Mouse (Mus musculus) cerebellum, postnatal 4 days (tissue): ENCODE results near the gene Rnf215.
"Not testable (repeated sequence)": the region's sequence is repeated elsewhere in the genome, so short reads cannot be mapped to it uniquely, and the experiment has no call there.

ENCODE experiments used
- DNase-seq, 2 experiments: peaks; one replicate each; pipeline ENCODE4 v3.0.0; 2022; ENCODE audit warnings: low spot score in 2 of 2, mixed read lengths in 1 of 2

Rnf215 gene

GRCm38 (mm10) chr11:4134986-4135935, at the start of gene Rnf215:
Gene Rnf215, plus strand, starts transcription at chr11:4135202.
- peak; percentile 84 to 90 for DNase-seq

DNA sequence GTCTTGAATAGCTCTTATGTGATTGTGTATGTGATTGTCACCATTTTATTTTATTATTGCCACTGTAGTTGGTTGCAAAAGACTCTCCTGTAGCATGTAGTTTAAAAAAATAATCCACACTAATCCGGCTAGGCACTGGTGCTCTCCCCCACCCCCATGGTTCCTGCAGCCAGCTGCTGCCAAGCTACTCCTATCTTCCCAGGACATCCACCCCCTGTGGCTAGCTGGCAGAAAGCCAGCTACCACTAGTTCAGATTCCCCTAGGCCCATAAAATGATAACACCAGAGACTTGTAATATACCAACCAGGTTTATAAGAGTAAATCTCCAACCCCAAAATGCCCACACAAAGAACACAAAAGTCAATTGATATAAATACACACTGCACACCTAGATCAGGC, 48.8 kb upstream of the Rnf215 start:
- no peak for DNase-seq

DNA sequence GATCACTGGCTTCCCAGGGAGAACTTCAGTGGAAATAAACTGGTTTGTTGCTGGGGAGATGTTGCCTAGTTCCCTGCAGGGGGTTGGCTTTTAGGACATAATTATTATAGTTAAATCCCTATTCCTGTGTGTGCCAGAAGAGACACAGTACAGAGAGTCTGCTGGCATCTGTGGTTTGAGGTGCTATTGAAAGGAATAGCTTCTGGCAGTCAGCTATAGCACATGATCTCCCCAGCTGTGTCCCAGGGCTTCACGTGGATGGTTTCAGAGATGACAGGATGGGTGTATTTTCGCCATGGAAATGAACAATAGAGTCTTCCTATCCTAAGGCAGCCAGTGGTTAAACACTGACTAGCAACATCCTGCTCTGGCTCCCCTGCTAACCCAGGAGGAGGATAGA, 47.7 kb upstream of the Rnf215 start:
- no peak for DNase-seq

GRCm38 (mm10) chr11:4093459-4094377, 41.3 kb upstream of the Rnf215 start:
- no peak for DNase-seq

DNA sequence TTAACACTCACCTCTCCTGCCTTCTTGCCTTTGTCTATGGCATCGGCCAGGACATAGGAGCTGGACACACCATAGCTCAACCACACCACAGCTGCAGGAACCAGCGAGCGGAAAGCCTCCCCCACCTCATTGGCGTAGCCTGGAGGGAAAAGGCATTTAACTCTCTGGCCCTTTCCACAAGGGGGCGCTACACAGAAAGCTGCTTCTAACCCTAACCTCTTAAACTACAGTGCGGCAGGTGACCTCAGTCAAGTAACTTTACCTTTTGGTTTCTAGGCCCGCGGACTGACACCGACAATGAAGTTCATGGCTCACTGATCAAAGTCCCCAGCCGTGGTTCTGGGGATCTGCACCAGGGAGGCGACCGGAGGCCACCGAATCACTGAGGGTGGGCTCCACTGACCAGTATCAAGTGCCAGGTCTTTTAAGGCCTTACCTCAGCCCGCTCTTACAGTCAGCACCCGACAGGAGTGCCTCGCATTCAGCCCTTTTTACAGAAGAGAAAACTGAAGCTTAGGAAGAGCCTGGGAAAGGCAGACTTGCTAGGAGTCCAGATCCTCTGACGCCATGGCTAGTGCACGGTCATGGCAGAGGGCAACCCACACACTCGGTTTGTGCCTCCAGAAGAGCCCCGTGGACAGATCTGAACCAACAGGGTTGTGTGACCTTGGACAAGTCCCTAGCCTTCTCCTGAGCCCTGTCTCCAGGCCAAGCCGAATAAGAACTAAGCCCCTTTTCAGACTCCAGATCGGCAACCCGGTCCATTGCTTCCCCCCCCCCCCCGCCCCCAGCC, 40.4 kb upstream of the Rnf215 start:
- DNase-seq = peak in 1 of 2 experiments; percentile 58

DNA sequence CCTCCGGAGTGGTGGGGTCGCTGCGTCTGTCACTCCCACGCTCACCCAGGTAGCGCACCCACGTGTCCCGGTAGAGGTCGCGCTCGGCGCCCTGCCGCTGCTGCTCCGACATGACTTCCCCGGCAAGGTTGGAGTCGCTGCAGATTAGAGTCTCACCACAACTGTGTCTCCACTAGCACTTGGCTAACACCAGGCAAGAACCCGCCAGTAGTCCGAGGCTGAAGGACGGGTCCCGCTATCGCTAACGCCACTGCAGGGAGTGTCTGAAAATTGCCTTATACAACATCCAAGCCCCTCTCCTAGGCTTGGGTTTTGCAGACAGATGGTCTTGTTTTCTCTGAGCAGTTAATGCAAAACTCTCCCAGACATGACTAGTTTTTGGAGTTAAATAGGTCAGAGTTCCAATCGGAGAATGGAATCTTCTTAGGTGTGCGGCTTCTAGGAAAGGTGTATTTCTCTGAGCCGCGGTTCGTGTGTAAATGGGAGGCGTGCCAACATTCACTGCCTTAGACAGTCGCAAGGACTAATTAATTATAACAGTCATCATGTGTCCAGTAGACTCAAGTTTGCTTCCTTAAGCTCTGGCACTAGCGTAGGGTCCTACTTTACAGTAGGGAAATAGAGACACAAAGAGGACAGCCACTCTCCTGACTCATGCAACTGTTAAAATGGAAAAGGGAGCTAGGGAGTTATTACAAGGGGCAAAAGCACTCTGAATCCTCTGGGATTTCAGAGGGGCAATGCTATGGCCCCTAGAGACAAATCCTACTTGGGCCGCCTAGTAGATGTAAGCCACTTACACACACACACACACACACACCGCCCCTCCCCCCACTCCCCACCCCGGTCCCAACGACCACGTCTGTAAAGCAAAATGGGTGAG, 39.6 kb upstream of the Rnf215 start, which contains the start of gene Mtfp1:
Gene Mtfp1, minus strand, starts transcription at position 275 of the 883 bp plus-strand sequence.
- DNase-seq = peak in 1 of 2 experiments; percentile 42

- peak; percentile 94 to 96 for DNase-seq
These were observed 38.7 kb upstream of the Rnf215 start for GRCm38 (mm10) chr11:4096054-4096984.

- DNase-seq = peak in 1 of 2 experiments; percentile 23
These were observed 37.8 kb upstream of the Rnf215 start for GRCm38 (mm10) chr11:4097091-4097621.

- DNase-seq = no peak
These were observed 36.9 kb upstream of the Rnf215 start for GRCm38 (mm10) chr11:4098120-4098519.

DNA sequence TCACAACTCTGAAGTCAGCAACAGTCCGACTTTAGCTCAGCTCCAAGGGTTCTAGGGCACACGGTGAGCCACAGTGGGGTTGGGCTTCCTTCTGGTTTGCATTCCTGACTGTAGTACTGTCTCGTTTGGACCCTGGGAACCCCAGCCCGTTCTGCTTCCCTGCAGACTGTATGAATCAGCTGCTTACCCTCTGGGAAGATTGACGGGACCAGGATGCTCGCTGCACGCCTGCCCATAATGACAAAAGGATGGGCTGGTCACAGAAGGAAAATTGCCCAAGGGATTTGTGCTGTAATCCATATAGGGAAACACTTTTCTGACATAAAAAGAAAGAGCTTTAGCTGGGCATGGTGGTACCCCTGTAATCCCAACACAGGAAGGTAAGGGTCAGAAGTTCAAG, 36.2 kb upstream of the Rnf215 start:
- no peak for DNase-seq

- DNase-seq = no peak
These were observed 35.6 kb upstream of the Rnf215 start for GRCm38 (mm10) chr11:4099447-4099846.

DNA sequence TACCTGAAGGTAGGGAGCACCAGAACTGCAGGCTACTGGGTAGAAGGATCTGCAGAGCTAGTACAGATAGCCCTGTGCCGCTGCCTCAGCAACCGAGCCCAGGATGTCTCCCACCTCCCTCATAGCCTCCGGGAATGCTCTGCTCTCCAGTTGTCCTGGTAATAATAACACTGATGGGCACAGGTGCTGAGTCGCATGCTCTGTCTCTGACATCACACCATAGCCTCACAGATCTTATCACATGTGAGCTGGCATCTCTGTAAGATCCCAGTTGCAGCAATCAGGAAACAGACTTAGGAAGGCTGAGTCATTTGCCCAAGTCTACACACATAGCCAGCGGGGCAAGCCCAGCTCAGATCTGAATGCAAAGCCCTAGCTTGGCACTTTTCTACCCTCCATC, 33.2 kb upstream of the Rnf215 start:
- DNase-seq = no peak

- no peak for DNase-seq
These were observed 31.5 kb upstream of the Rnf215 start for GRCm38 (mm10) chr11:4103522-4103921.

DNA sequence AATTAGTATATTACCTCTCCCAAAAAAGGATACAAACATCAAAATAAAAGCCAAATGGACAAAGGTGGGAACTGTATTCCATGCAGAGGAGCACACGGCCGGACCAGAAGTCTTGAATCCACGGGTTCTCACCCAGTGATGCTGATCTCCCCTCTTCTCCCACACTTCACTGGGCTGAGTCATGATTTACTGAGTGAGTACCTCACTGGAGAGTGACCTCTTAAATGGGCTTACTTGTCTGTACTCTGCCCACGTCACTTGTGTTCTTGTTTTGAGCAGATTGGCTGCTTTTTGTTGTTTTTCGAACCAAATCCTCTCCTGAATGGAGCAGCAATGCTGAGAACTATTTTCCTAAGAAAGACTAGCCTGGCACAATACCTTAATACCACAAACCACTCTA, 30.0 kb upstream of the Rnf215 start:
- DNase-seq = no peak

DNA sequence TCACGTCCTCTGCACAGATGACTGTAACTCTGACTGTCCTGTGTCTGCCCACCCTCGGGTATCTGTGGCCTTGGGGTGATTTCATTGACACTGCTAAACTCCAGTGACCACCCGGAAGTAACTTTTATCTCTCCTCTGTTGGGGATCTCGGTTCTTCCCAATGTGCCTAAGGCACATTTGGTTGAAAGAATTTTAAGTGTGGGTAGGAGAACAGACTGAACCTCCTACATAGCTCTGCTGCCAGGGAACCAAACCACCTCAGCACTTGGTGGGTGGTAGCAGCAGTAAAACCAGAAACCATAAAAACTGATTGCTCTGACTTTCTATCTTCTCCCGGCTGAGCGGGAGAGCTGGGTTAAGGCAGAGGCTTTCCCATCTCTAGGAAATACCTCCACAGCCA, 29.6 kb upstream of the Rnf215 start:
- DNase-seq = no peak

DNA sequence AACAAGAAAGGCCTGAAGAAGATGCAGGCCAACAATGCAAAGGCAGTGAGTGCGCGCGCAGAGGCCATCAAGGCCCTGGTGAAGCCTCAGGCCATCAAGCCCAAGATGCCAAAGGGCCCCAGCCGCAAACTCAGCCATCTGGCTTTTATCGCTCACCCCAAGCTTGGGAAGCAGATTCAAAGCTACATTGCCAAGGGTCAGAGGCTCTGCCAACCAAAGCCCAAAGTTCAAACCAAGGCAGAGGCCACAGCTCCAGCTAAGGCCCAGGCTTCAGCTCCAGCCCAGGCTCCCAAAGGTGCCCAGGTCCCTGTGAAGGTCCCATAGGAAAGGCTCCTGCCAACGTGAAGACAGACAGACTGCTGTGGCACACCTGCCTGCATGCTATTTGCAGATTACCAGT, 27.1 kb upstream of the Rnf215 start:
- not testable (repeated sequence) for DNase-seq

- DNase-seq = no peak
These were observed 26.3 kb upstream of the Rnf215 start for GRCm38 (mm10) chr11:4108691-4109090.

- DNase-seq = no peak
These were observed 23.0 kb upstream of the Rnf215 start for GRCm38 (mm10) chr11:4112033-4112432.

- no peak for DNase-seq
These were observed 22.1 kb upstream of the Rnf215 start for GRCm38 (mm10) chr11:4112861-4113260.
